Mouse (Mus musculus) A20 (cell line): ENCODE measurements around the gene Arhgap29.

Experiments used
- DNase-seq: peaks from one replicate; pipeline ENCODE4 v3.0.0-alpha.2; 2011; ENCODE audit warnings: low read depth, low spot score

Gene Arhgap29

GRCm38 (mm10) chr3:122064556-122065410 lies 112.4 kb downstream of the Arhgap29 start:
- DNase-seq, result no peak
